Mouse (Mus musculus): Measurements from ENCODE around the gene Wnk2.

DNA sequence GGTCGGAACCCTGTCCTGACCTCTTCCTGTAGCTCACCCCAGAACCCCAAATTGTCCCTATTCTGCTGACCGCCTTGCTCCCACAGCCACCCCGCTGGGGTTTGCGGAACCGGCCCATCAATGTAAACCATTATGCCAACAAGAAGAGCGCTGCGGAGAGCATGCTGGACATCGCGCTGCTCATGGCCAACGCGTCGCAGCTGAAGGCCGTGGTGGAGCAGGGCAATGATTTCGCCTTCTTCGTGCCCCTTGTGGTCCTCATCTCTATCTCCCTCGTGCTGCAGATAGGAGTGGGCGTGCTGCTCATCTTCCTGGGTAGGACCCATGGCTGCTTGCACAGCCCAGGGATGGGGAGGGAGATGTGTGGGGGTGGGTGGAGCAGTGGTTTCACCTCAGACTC is 45.8 kb upstream of the Wnk2 start:
- no peak for TF ChIP-seq CTCF (IDR thresholded peaks at IDR 0.05; ENCODE audit: low read depth, low read length)
- TF ChIP-seq POLR2A (IDR thresholded peaks at IDR 0.05; ENCODE audit: borderline replicate concordance, low read depth, low read length): no peak

All from bone marrow macrophage, adult 2 months (primary cell).